Mouse (Mus musculus) intestine, postnatal 0 days (tissue): Measurements from ENCODE around the gene Cldn14. TPM values are rescaled to one million over a fixed set of nuclear protein-coding genes. Genes with fewer than 3 reads are reported as not detected.

Source experiments
- ATAC-seq: fragments of 200-750 bp; cut with Nextera tagmentation; 2 replicates; pipeline ENCODE4 v1.8.0; 2017; ENCODE audit warnings: mild to moderate bottlenecking, moderate TSS enrichment, moderate library complexity
- H3K27ac ChIP-seq: fragments of 300-500 bp; sonication (generic); 2 replicates; pipeline ENCODE4 v1.5.1; 2014; ENCODE audit warnings: mild to moderate bottlenecking, low read depth, low read length, moderate library complexity
- H3K27me3 ChIP-seq: fragments of 300-500 bp; sonication (generic); replicated peaks from 2 replicates; pipeline ENCODE4 v1.6.1; 2014; ENCODE audit warnings: low read length, mixed read lengths; ENCODE audit not compliant: control insufficient read depth, insufficient read depth
- H3K36me3 ChIP-seq: fragments of 300-500 bp; sonication (generic); 2 replicates; pipeline ENCODE4 v1.6.1; 2014; ENCODE audit warnings: mild to moderate bottlenecking, moderate library complexity; ENCODE audit not compliant: control insufficient read depth, insufficient read depth
- H3K4me1 ChIP-seq: fragments of 300-500 bp; sonication (generic); replicated peaks from 2 replicates; pipeline ENCODE4 v1.6.1; 2014; ENCODE audit warnings: antibody characterized with exemption, low read length, mixed read lengths; ENCODE audit not compliant: control insufficient read depth, insufficient read depth
- H3K4me2 ChIP-seq: fragments of 300-500 bp; sonication (generic); replicated peaks from 2 replicates; pipeline ENCODE4 v1.6.1; 2014; ENCODE audit warnings: low read depth, mild to moderate bottlenecking, moderate library complexity
- H3K4me3 ChIP-seq: fragments of 300-500 bp; sonication (generic); 2 replicates; pipeline ENCODE4 v1.5.1; 2014; ENCODE audit warnings: low read depth, low read length
- H3K9ac ChIP-seq: fragments of 300-500 bp; sonication (generic); 2 replicates; pipeline ENCODE4 v1.6.1; 2014; ENCODE audit warnings: mild to moderate bottlenecking, low read depth, low read length
- H3K9me3 ChIP-seq: fragments of 300-500 bp; sonication (generic); 2 replicates; pipeline ENCODE4 v1.6.1; 2016; ENCODE audit warnings: mixed run types; ENCODE audit not compliant: control insufficient read depth
- CTCF ChIP-seq: sonication (generic); IDR thresholded peaks from 2 replicates; pipeline ENCODE4 v1.5.1; 2016; ENCODE audit warnings: low read depth, mild to moderate bottlenecking, control low read depth, antibody characterized with exemption, moderate library complexity
- WGBS: fragments of 180-500 bp; shearing (Covaris S2); extraction: QIAGEN DNeasy Blood & Tissue Kit; methylation state at CpG from one replicate; pipeline ENCODE4 v1.1.7; 2014; 5-methylcytosine and 5-hydroxymethylcytosine counted together
- polyA plus RNA-seq: library from polyadenylated mRNA; unstranded; fragments of >200 nt; fragmentation: Nextera tagmentation; extraction: Ambion mirVana; gene quantifications from 2 replicates; pipeline ENCODE4 v1.2.1, GENCODE M21; 2015

Cldn14 gene
- polyA plus RNA-seq, 1 experiment from 2014 or later: 2.3 TPM

DNA sequence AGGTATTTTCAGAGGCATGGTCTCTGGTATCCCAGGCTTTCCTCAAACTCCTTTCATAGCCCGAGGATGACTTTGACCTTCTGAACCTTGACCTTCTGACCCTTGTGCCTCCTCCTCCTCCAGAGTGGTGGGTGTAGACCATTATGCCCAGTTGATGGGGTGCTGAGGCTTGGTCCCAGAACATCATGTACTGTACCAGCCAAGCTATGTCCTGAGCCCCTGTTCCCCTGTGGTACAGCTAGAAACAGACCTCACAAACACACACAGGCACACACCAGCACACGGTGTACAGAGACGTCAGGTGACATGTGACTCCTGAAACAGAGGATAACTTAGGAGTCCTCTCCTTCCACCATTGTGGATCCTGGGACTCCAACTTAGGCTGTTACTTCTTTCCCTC is 95.8 kb downstream of the Cldn14 start:
- Histone ChIP-seq H3K27ac (no peak overlapping the region), H3K36me3 (no peaks in the 10 kb centered on the region), H3K9ac (no peak overlapping the region), H3K4me3 (no peak overlapping the region), H3K4me1 (peaks cover 3% of the 10 kb centered on the region; the same call in 1 of the 2 replicates), H3K4me2 (no peak overlapping the region), H3K9me3 (no peaks in the 10 kb centered on the region), H3K27me3 (no peaks in the 10 kb centered on the region)
- no peak for TF ChIP-seq CTCF
- WGBS: 55% methylated on average over 3 of the region's 3 CpGs
- no peak for ATAC-seq

DNA sequence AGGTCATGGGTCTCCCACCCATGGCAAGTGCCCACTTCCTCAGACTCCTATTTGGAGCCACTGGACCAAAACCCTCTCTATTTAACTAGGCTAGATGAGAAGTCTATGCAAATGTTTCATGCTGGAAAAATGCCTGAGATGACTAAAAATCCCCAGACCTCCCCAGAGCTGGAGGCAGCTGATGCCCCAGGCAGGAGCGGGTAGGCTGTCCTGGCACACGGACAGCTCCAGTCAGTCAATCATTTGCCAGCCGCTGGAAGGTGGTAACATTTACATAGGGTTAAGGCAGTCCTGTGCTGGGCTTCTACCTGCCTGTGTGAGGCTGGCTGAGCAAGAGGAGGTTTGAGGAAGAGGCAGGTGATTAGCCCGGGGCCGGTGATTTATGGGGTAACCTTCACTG is 96.5 kb downstream of the Cldn14 start:
- H3K9ac ChIP-seq: no peak overlapping the region
- 27% methylated on average over 5 of the region's 5 CpGs for whole genome bisulfite sequencing
- no peak for TF ChIP-seq CTCF
- H3K4me2 ChIP-seq: no peak overlapping the region
- H3K36me3 ChIP-seq: no peaks in the 10 kb centered on the region
- ATAC-seq: 0 out of 2 replicates have a peak, but pooled peaks have one; percentile 29
- H3K4me3 ChIP-seq: no peak overlapping the region
- no peaks in the 10 kb centered on the region for H3K27me3 ChIP-seq
- H3K27ac ChIP-seq: no peak overlapping the region
- peaks cover 3% of the 10 kb centered on the region; the same call in 1 of the 2 replicates for H3K4me1 ChIP-seq
- no peaks in the 10 kb centered on the region for H3K9me3 ChIP-seq

DNA sequence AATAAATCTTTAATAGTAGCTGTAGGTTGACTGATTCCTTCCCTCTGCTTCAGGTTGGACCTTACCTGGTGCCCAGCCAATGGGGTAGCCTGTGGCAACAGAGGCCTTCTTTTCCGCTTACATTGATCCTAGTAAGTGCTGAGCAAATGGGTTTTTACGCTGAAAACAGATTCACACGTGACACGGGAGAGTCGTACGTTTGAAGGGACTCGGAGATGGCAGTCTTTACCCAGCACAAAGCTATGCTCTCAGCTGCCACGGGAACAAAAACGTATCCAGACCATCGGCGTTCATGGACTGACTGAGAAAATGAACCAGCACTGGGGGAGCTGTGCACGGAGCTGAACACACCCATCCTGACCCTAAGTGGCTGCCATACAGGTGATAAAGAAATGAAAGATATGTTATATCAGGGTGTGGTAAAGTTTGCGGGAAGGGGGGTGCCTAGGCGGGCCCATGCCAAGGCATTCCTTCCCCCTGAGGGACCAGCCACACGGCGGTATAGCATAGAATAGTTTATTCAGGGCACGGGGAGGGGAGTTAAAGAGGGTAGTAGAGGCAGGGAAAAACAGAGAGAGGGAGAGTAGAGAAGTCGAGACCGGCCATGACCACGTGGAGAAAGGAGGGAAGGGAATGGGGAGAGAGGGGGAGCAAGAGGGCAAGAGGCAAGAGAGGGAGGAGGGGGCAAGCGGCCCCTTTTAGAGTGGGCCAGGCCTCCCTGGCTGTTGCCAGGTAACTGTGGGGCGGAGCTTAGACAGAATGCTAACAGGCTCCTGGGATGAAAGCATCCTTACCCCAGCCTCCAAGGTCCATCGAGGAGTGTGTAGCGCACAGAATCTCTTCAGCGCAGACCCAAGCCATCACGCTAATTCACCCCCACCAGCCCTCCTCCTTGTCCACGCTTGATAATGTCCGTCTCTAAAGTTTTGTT is 97.6 kb downstream of the Cldn14 start:
- WGBS: 40% methylated on average over 28 of the region's 28 CpGs
- Histone ChIP-seq H3K9me3 (no peaks in the 10 kb centered on the region), H3K27ac (no peak overlapping the region), H3K4me3 (no peak overlapping the region), H3K27me3 (no peaks in the 10 kb centered on the region), H3K4me1 (peaks cover 3% of the 10 kb centered on the region; the same call in 1 of the 2 replicates), H3K4me2 (peak overlapping the region; percentile 39; the same call in 1 of the 2 replicates), H3K9ac (no peak overlapping the region), H3K36me3 (no peaks in the 10 kb centered on the region)
- ATAC-seq: peak; percentile 16; the same call in 1 of the 2 replicates
- TF ChIP-seq CTCF: no peak

DNA sequence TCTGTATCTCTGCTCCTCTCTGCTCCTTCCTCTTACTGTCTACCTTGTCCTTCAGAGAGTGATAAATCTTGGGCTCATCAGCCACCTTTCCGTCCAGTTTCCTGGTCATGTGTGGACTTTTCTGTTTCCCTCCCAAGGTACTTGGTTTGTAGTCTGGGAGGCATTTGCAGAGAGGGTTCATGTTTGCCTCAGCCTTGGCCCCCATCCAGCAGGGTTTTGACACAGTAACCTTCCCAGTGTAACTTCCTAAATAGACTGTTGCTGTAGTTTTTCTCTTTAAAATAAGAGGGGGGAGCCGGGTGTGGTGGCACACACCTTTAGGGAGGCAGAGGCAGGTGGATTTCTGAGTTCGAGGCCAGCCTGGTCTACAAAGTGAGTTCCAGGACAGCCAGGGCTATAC is 98.7 kb downstream of the Cldn14 start:
- WGBS: 75% methylated on average over 3 of the region's 3 CpGs
- H3K4me2 ChIP-seq: no peak overlapping the region
- ATAC-seq: no peak
- no peaks in the 10 kb centered on the region; the same call in 1 of the 2 replicates for H3K36me3 ChIP-seq
- H3K27ac ChIP-seq: no peak overlapping the region
- no peak overlapping the region for H3K4me3 ChIP-seq
- H3K9ac ChIP-seq: no peak overlapping the region
- no peaks in the 10 kb centered on the region for H3K27me3 ChIP-seq
- TF ChIP-seq CTCF: no peak
- no peaks in the 10 kb centered on the region for H3K9me3 ChIP-seq
- H3K4me1 ChIP-seq: peaks cover 3% of the 10 kb centered on the region; the same call in 1 of the 2 replicates

DNA sequence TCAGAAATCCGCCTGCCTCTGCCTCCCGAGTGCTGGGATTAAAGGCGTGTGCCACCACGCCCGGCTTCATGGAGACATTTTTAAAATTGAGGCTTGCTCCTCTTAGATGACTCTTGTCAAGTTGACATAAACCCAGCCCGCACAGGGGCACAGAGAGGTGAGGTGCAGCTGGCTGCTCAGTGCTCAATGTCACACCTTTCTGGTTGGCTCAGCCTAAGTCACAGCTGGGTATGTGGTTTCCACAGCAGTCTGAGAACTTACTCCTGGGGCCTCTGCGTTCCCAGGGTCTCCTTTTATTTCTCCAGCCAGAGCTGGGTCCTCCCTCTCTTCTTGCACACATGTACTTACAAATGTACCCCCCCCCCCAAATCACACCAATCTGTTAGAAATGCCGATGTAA is 100.4 kb downstream of the Cldn14 start:
- no peaks in the 10 kb centered on the region; the same call in 1 of the 2 replicates for H3K36me3 ChIP-seq
- H3K27me3 ChIP-seq: no peaks in the 10 kb centered on the region
- no peaks in the 10 kb centered on the region for H3K9me3 ChIP-seq
- no peak for ATAC-seq
- no peak overlapping the region for H3K27ac ChIP-seq
- no peak overlapping the region for H3K4me2 ChIP-seq
- no peak for TF ChIP-seq CTCF
- H3K4me1 ChIP-seq: no peaks in the 10 kb centered on the region; the same call in 1 of the 2 replicates
- no peak overlapping the region for H3K9ac ChIP-seq
- no peak overlapping the region for H3K4me3 ChIP-seq
- 88% methylated on average over 8 of the region's 8 CpGs for WGBS

DNA sequence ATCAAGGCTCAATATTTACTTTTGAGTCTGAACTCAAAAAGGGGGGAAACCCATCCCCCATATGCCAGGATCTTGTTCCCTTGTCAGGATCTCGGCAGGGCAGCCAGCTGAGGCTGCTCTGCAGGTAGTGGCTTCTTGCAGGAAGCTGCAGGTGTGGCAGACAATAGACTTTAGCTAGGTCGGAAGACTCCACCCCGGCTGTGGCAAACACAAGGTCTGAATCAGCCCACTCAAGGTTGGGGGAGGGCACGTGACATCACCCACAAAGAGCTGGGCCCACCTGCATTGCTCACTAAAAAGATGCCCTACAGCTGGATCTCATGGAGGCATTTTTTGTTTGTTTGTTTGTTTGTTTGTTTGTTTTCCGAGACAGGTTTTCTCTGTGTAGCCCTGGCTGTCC is 100.9 kb downstream of the Cldn14 start:
- H3K4me3 ChIP-seq: no peak overlapping the region
- H3K4me2 ChIP-seq: no peak overlapping the region
- no peak overlapping the region for H3K9ac ChIP-seq
- ATAC-seq: no peak
- no peaks in the 10 kb centered on the region; the same call in 1 of the 2 replicates for H3K4me1 ChIP-seq
- H3K27me3 ChIP-seq: no peaks in the 10 kb centered on the region
- no peaks in the 10 kb centered on the region for H3K9me3 ChIP-seq
- peaks cover 1% of the 10 kb centered on the region; the same call in 1 of the 2 replicates for H3K36me3 ChIP-seq
- TF ChIP-seq CTCF: no peak
- WGBS: 58% methylated on average over 5 of the region's 5 CpGs
- H3K27ac ChIP-seq: no peak overlapping the region
